Mouse (Mus musculus): ENCODE measurements around the gene Aifm3. TPM values are rescaled to one million over a fixed set of nuclear protein-coding genes. Genes with fewer than 3 reads are reported as not detected.
"Not testable (repeated sequence)": the region's sequence is repeated elsewhere in the genome, so short reads cannot be mapped to it uniquely, and the experiment has no call there.

Gene Aifm3
- polyA plus RNA-seq, 1 experiment: 0.03 TPM

DNA sequence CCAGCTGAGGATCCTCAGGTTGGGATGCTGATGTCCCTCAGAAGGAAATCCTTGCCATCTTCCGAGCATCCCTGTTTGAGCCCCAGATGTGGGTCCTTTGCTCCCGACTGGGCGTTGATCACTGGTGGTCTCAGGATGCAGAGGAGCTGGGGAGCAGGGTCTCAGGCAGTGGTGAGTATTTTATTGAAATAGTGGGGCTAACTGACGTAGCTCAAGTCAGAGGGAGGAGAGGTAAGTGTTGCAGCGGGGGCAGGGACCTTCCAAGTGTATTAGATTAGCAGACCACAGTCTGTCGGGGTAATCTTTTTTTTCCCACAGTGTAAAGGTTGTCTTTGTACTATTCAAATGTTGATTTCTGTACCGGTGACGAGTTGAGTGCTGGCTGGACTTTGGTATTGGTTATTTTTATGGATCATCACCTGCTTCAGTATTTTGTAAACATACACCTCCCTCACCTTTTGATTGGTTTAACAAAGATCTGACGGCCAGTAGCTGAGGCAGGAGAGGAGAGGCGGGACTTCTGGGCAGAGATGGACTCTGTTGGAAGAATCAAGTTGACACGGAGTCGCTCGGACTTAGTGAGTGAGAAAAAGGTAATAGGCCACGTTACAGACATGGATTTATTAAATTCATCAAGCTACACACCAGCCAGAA is 43.4 kb downstream of the Aifm3 start:
- Histone ChIP-seq H3K4me1 (peaks cover 38% of the 10 kb centered on the region), H3K36me3 (replicated peaks; ENCODE audit: low read length) (peaks cover 16% of the 10 kb centered on the region), H3K27me3 (replicated peaks) (peaks cover 2% of the 10 kb centered on the region), H3K9me3 (peaks cover 4% of the 10 kb centered on the region), H3K4me3 (replicated peaks) (no peak overlapping the region)
- TF ChIP-seq FLI1 (IDR thresholded peaks at IDR 0.05; ENCODE audit: low read length) (no peak), GATA1 (IDR thresholded peaks at IDR 0.05; ENCODE audit: borderline replicate concordance, low read length) (no peak)

DNA sequence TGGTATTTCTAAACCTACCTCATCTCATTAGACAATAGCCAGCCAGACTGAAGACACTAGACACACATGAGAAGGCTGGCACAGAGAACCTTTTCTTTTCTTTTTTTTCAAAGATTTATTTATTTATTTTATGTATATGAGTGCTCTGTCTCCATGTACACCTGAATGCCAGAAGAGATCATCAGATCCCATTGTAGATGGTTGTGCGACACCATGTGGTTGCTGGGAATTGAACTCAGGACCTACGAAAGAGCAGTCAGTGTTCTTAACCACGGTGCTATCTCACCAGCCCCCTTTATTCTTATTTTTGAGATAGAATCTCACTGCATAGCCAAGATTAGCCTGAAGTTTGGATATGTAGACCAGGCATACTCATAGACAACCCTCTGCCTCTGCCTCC is 47.2 kb downstream of the Aifm3 start:
- Histone ChIP-seq H3K36me3 (replicated peaks; ENCODE audit: low read length) (no peaks in the 10 kb centered on the region), H3K27me3 (replicated peaks) (peaks cover 13% of the 10 kb centered on the region), H3K9me3 (peaks cover 4% of the 10 kb centered on the region), H3K4me3 (replicated peaks) (no peak overlapping the region), H3K4me1 (peaks cover 12% of the 10 kb centered on the region)
- TF ChIP-seq GATA1 (IDR thresholded peaks at IDR 0.05; ENCODE audit: borderline replicate concordance, low read length) (no peak), FLI1 (IDR thresholded peaks at IDR 0.05; ENCODE audit: low read length) (no peak)

GRCm38 (mm10) chr16:17542632-17543031 is 53.2 kb downstream of the Aifm3 start:
- H3K27me3 ChIP-seq (replicated peaks): peaks cover 15% of the 10 kb centered on the region
- H3K36me3 ChIP-seq (replicated peaks; ENCODE audit: low read length): no peaks in the 10 kb centered on the region
- H3K4me3 ChIP-seq (replicated peaks): peak overlapping the region; percentile 28
- no peak for TF ChIP-seq FLI1 (IDR thresholded peaks at IDR 0.05; ENCODE audit: low read length)
- TF ChIP-seq GATA1 (IDR thresholded peaks at IDR 0.05; ENCODE audit: borderline replicate concordance, low read length): no peak
- H3K9me3 ChIP-seq: peaks cover 5% of the 10 kb centered on the region
- peaks cover 13% of the 10 kb centered on the region for H3K4me1 ChIP-seq

GRCm38 (mm10) chr16:17552837-17553236 is 63.4 kb downstream of the Aifm3 start:
- no peak overlapping the region for H3K4me3 ChIP-seq (replicated peaks)
- H3K4me1 ChIP-seq: peaks cover 31% of the 10 kb centered on the region
- TF ChIP-seq GATA1 (IDR thresholded peaks at IDR 0.05; ENCODE audit: borderline replicate concordance, low read length) (no peak), FLI1 (IDR thresholded peaks at IDR 0.05; ENCODE audit: low read length) (no peak)
- H3K36me3 ChIP-seq (replicated peaks; ENCODE audit: low read length): no peaks in the 10 kb centered on the region
- peaks cover under 1% of the 10 kb centered on the region; the same call in 1 of the 2 replicates for H3K9me3 ChIP-seq
- peaks cover 45% of the 10 kb centered on the region for H3K27me3 ChIP-seq (replicated peaks)

GRCm38 (mm10) chr16:17553910-17554685 is 64.7 kb downstream of the Aifm3 start:
- no peaks in the 10 kb centered on the region for H3K9me3 ChIP-seq
- peaks cover 43% of the 10 kb centered on the region for H3K4me1 ChIP-seq
- H3K27me3 ChIP-seq (replicated peaks): peaks cover 46% of the 10 kb centered on the region
- TF ChIP-seq FLI1 (IDR thresholded peaks at IDR 0.05; ENCODE audit: low read length) (no peak), GATA1 (IDR thresholded peaks at IDR 0.05; ENCODE audit: borderline replicate concordance, low read length) (no peak)
- no peaks in the 10 kb centered on the region for H3K36me3 ChIP-seq (replicated peaks; ENCODE audit: low read length)
- H3K4me3 ChIP-seq (replicated peaks): peak overlapping the region; percentile 91

GRCm38 (mm10) chr16:17554702-17555101 is 65.3 kb downstream of the Aifm3 start:
- H3K27me3 ChIP-seq (replicated peaks): peaks cover 46% of the 10 kb centered on the region
- peaks cover 45% of the 10 kb centered on the region for H3K4me1 ChIP-seq
- H3K9me3 ChIP-seq; H3K4me3 ChIP-seq (replicated peaks); H3K36me3 ChIP-seq (replicated peaks; ENCODE audit: low read length): not testable (repeated sequence)

GRCm38 (mm10) chr16:17556180-17556579 is 66.8 kb downstream of the Aifm3 start:
- peaks cover 53% of the 10 kb centered on the region for H3K4me1 ChIP-seq
- H3K27me3 ChIP-seq (replicated peaks): peaks cover 44% of the 10 kb centered on the region
- H3K36me3 ChIP-seq (replicated peaks; ENCODE audit: low read length): no peaks in the 10 kb centered on the region
- no peak overlapping the region for H3K4me3 ChIP-seq (replicated peaks)
- no peaks in the 10 kb centered on the region for H3K9me3 ChIP-seq
- TF ChIP-seq FLI1 (IDR thresholded peaks at IDR 0.05; ENCODE audit: low read length): no peak
- TF ChIP-seq GATA1 (IDR thresholded peaks at IDR 0.05; ENCODE audit: borderline replicate concordance, low read length): no peak

DNA sequence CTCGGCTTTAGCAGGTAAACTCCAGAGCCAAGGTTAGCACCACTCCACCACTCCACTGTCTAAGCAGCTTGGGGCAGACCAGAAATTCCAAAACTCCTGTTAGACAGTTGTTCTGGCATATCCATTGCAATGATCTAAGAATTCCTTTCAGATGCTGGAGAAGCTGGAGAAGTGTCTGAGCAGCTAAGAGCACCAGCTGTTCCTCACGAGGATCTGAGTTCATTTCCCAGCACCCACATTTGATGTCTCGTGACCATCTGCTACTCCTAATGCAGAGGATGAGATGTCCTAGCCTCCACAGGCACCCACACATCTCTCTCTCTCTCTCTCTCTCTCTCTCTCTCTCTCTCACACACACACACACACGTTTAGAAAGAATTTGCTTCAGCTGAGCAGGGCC is 67.5 kb downstream of the Aifm3 start:
- Histone ChIP-seq H3K4me1 (peaks cover 61% of the 10 kb centered on the region), H3K27me3 (replicated peaks) (peaks cover 39% of the 10 kb centered on the region), H3K9me3 (no peaks in the 10 kb centered on the region), H3K36me3 (replicated peaks; ENCODE audit: low read length) (no peaks in the 10 kb centered on the region), H3K4me3 (replicated peaks) (no peak overlapping the region)
- TF ChIP-seq GATA1 (IDR thresholded peaks at IDR 0.05; ENCODE audit: borderline replicate concordance, low read length) (no peak), FLI1 (IDR thresholded peaks at IDR 0.05; ENCODE audit: low read length) (no peak)

Other genes with a start within 250 kb of the Aifm3 start
- gene Tmem191c, start 213.5 kb upstream of the Aifm3 start, polyA plus RNA-seq (2012; ENCODE audit: insufficient read depth, low replicate concordance): 11.8 and 13.2 TPM in 2 replicates
- gene Serpind1, start 158.2 kb upstream of the Aifm3 start, polyA plus RNA-seq (2012; ENCODE audit: insufficient read depth, low replicate concordance): not detected in 2 replicates
- gene Snap29, start 83.6 kb upstream of the Aifm3 start, polyA plus RNA-seq (2012; ENCODE audit: insufficient read depth, low replicate concordance): 6.3 and 6.7 TPM in 2 replicates
- gene Pi4ka, start 83.3 kb upstream of the Aifm3 start, polyA plus RNA-seq (2012; ENCODE audit: insufficient read depth, low replicate concordance): 6.0 and 16.7 TPM in 2 replicates
- gene Crkl, start 37.6 kb upstream of the Aifm3 start, polyA plus RNA-seq (2012; ENCODE audit: insufficient read depth, low replicate concordance): 5.4 and 8.8 TPM in 2 replicates
- 8.5 and 18.4 TPM in 2 replicates for gene Lztr1, start 19.1 kb downstream of the Aifm3 start, polyA plus RNA-seq (2012; ENCODE audit: insufficient read depth, low replicate concordance)
- 163 and 262 TPM in 2 replicates for gene Thap7, start 41.5 kb downstream of the Aifm3 start, polyA plus RNA-seq (2012; ENCODE audit: insufficient read depth, low replicate concordance)
- gene Lrrc74b, start 71.6 kb downstream of the Aifm3 start, polyA plus RNA-seq (2012; ENCODE audit: insufficient read depth, low replicate concordance): not detected in 2 replicates
- gene P2rx6, start 72.3 kb downstream of the Aifm3 start, polyA plus RNA-seq (2012; ENCODE audit: insufficient read depth, low replicate concordance): 2.3 TPM in 1 of 2 replicates, not detected in the other
- gene Slc7a4, start 93.6 kb downstream of the Aifm3 start, polyA plus RNA-seq (2012; ENCODE audit: insufficient read depth, low replicate concordance): 0.32 and 1.0 TPM in 2 replicates
- gene Smpd4, start 129.7 kb downstream of the Aifm3 start, polyA plus RNA-seq (2012; ENCODE audit: insufficient read depth, low replicate concordance): 0.83 and 9.1 TPM in 2 replicates
- not detected in 2 replicates for gene Ccdc74a, start 156.9 kb downstream of the Aifm3 start, polyA plus RNA-seq (2012; ENCODE audit: insufficient read depth, low replicate concordance)
- 78.5 and 142 TPM in 2 replicates for gene Med15, start 243.3 kb downstream of the Aifm3 start, polyA plus RNA-seq (2012; ENCODE audit: insufficient read depth, low replicate concordance)

Measured in megakaryocyte, embryonic 14.5 days (primary cell).